Mouse (Mus musculus) lung, postnatal 0 days (tissue): ENCODE data around the gene Ampd3. TPM values are rescaled to one million over a fixed set of nuclear protein-coding genes. Genes with fewer than 3 reads are reported as not detected.

ENCODE experiments used
- ATAC-seq: fragments of 200-750 bp; cut with Nextera tagmentation; 2 replicates; pipeline ENCODE4 v1.8.0; 2017; ENCODE audit warnings: moderate library complexity
- DNase-seq: peaks from one replicate; pipeline ENCODE4 v3.0.0-alpha.2; 2016; ENCODE audit warnings: low spot score
- H3K27ac ChIP-seq: fragments of 300-500 bp; sonication (generic); 2 replicates; pipeline ENCODE4 v1.5.1; 2014; ENCODE audit warnings: antibody characterized with exemption, mild to moderate bottlenecking, low read length, mixed read lengths
- H3K27me3 ChIP-seq: fragments of 300-500 bp; sonication (generic); replicated peaks from 2 replicates; pipeline ENCODE4 v1.6.1; 2014; ENCODE audit warnings: low read length, mixed read lengths; ENCODE audit not compliant: insufficient read depth
- H3K36me3 ChIP-seq: fragments of 300-500 bp; sonication (generic); 2 replicates; pipeline ENCODE4 v1.6.1; 2014; ENCODE audit warnings: low read length, mixed read lengths; ENCODE audit not compliant: insufficient read depth
- H3K4me1 ChIP-seq: fragments of 300-500 bp; sonication (generic); 2 replicates; pipeline ENCODE4 v1.6.1; 2014; ENCODE audit warnings: antibody characterized with exemption, low read depth, low read length, mixed read lengths; ENCODE audit not compliant: insufficient read depth
- H3K4me2 ChIP-seq: fragments of 300-500 bp; sonication (generic); replicated peaks from 2 replicates; pipeline ENCODE4 v1.6.1; 2014; ENCODE audit warnings: low read depth, mild to moderate bottlenecking, low read length, moderate library complexity, mixed read lengths
- H3K4me3 ChIP-seq: fragments of 300-500 bp; sonication (generic); 2 replicates; pipeline ENCODE4 v1.5.1; 2014; ENCODE audit warnings: low read depth, low read length
- H3K9ac ChIP-seq: fragments of 300-500 bp; sonication (generic); replicated peaks from 2 replicates; pipeline ENCODE4 v1.6.1; 2014; ENCODE audit warnings: low read depth, mild to moderate bottlenecking
- H3K9me3 ChIP-seq: fragments of 300-500 bp; sonication (generic); 2 replicates; pipeline ENCODE4 v1.6.1; 2016; ENCODE audit warnings: low read length, mixed read lengths
- CTCF ChIP-seq: IDR thresholded peaks from 2 replicates; pipeline ENCODE4 v1.5.1; 2016; ENCODE audit warnings: antibody characterized with exemption, mild to moderate bottlenecking
- EP300 ChIP-seq: IDR thresholded peaks from 2 replicates; pipeline ENCODE4 v1.6.1; 2016; ENCODE audit warnings: antibody characterized with exemption, mild to moderate bottlenecking, control low read depth
- WGBS: fragments of 180-500 bp; shearing (Covaris S2); extraction: QIAGEN DNeasy Blood & Tissue Kit; methylation state at CpG from one replicate; pipeline ENCODE4 v1.1.7; 2014; 5-methylcytosine and 5-hydroxymethylcytosine counted together
- microRNA-seq: library from miRNA; unstranded; fragments of <30 nt; microRNA quantifications from one replicate; pipeline ENCODE4, GENCODE M21; 2016
- polyA plus RNA-seq: library from polyadenylated mRNA; unstranded; fragments of >200 nt; fragmentation: Nextera tagmentation; extraction: Ambion mirVana; gene quantifications from 2 replicates; pipeline ENCODE4 v1.2.1, GENCODE M21; 2015

Ampd3 gene
- polyA plus RNA-seq, 1 experiment from 2014 or later: 5.0 TPM

- Histone ChIP-seq H3K9me3 (no peaks in the 10 kb centered on the region), H3K27me3 (no peaks in the 10 kb centered on the region), H3K9ac (no peak overlapping the region), H3K4me2 (peak overlapping the region; percentile 34), H3K27ac (peak overlapping the region; percentile 65), H3K4me1 (peaks cover 11% of the 10 kb centered on the region; the same call in 1 of the 2 replicates), H3K4me3 (peak overlapping the region; percentile 9; the same call in 1 of the 2 replicates), H3K36me3 (no peaks in the 10 kb centered on the region)
- ATAC-seq (peak; percentile 63), DNase-seq (peak; percentile 81)
- 28% methylated on average over 5 of the region's 5 CpGs for WGBS
- TF ChIP-seq CTCF: no peak
- peak; percentile 96 for TF ChIP-seq EP300
Observed at GRCm38 (mm10) chr7:110860129-110860528, 92.1 kb downstream of the Ampd3 start.

Small RNA genes lying within 50 kb of the gene (microRNA-seq; reads per million reads assigned to microRNA genes)
- not detected for gene Gm47282

Other genes with a start within 250 kb of the Ampd3 start
- gene Sbf2, start 153.3 kb upstream of the Ampd3 start, polyA plus RNA-seq: 23.3 and 25.7 TPM in 2 replicates
- 4.8 and 7.8 TPM in 2 replicates for gene Adm, start 140.5 kb upstream of the Ampd3 start, polyA plus RNA-seq
- 31.6 and 33.8 TPM in 2 replicates for gene Rnf141, start 76.3 kb downstream of the Ampd3 start, polyA plus RNA-seq
- 226 and 360 TPM in 2 replicates for gene Lyve1, start 95.0 kb downstream of the Ampd3 start, polyA plus RNA-seq
- 1.8 and 2.3 TPM in 2 replicates for gene Mrvi1, start 214.3 kb downstream of the Ampd3 start, polyA plus RNA-seq